Mouse (Mus musculus) C2C12 (cell line): Measurements from ENCODE around the gene Gpr27. TPM values are rescaled to one million over a fixed set of nuclear protein-coding genes. Genes with fewer than 3 reads are reported as not detected.

ENCODE experiments used
- H3K27me3 ChIP-seq: one replicate; pipeline ENCODE4 v1.6.1; 2011; ENCODE audit not compliant: control insufficient read depth, insufficient read depth, insufficient read length
- H3K36me3 ChIP-seq: one replicate; pipeline ENCODE4 v1.6.1; 2011; ENCODE audit not compliant: control insufficient read depth, insufficient read depth
- H3K4me3 ChIP-seq: one replicate; pipeline ENCODE4 v1.5.1; 2011; ENCODE audit warnings: mild to moderate bottlenecking, control low read depth; ENCODE audit not compliant: poor library complexity, insufficient read depth, severe bottlenecking
- H3K79me2 ChIP-seq: one replicate; pipeline ENCODE4 v1.6.1; 2011; ENCODE audit not compliant: control insufficient read depth, insufficient read depth
- H3K79me3 ChIP-seq: one replicate; pipeline ENCODE4 v1.6.1; 2011; ENCODE audit warnings: low read depth, control low read depth
- H3ac ChIP-seq: one replicate; pipeline ENCODE3; 2011; ENCODE audit warnings: low read depth; ENCODE audit not compliant: control insufficient read depth, insufficient read length
- CEBPB ChIP-seq: IDR thresholded peaks from one replicate; pipeline ENCODE4 v1.6.1; 2011; ENCODE audit warnings: low read depth, mild to moderate bottlenecking, control low read depth, moderate library complexity
- CTCF ChIP-seq: IDR thresholded peaks from one replicate; pipeline ENCODE4 v1.5.1; 2011; ENCODE audit not compliant: control insufficient read depth, insufficient read depth, insufficient read length
- FOSL1 ChIP-seq: IDR thresholded peaks from one replicate; pipeline ENCODE4 v1.8.0; 2011; ENCODE audit warnings: mild to moderate bottlenecking, low read length; ENCODE audit not compliant: poor library complexity, insufficient read depth, severe bottlenecking
- MAX ChIP-seq: IDR thresholded peaks from one replicate; pipeline ENCODE4 v1.6.1; 2011; ENCODE audit warnings: mild to moderate bottlenecking, control low read depth
- MYOD1 ChIP-seq: IDR thresholded peaks from one replicate; pipeline ENCODE4 v1.6.1; 2011; ENCODE audit warnings: low read depth; ENCODE audit not compliant: control insufficient read depth, insufficient read length
- MYOG ChIP-seq: IDR thresholded peaks from one replicate; pipeline ENCODE4 v1.6.1; 2011; ENCODE audit not compliant: control insufficient read depth, insufficient read length; ENCODE audit errors: extremely low read depth
- USF1 ChIP-seq: IDR thresholded peaks from one replicate; pipeline ENCODE4 v1.6.1; 2011; ENCODE audit warnings: low read depth, mild to moderate bottlenecking, control low read depth, moderate library complexity
- polyA plus RNA-seq: library from polyadenylated mRNA; unstranded; fragments of >200 nt; fragmentation: generic; extraction: Trizol; gene quantifications from one replicate; pipeline ENCODE4 v1.2.1, GENCODE M21; 2012; ENCODE audit warnings: missing spikeins

Gpr27 gene
- polyA plus RNA-seq, 1 experiment: not detected

GRCm38 (mm10) chr6:99671768-99672167, 20.7 kb upstream of the Gpr27 start:
- no peaks in the 10 kb centered on the region for H3K79me2 ChIP-seq
- no peak for TF ChIP-seq MYOG
- no peak for TF ChIP-seq CEBPB
- no peak for TF ChIP-seq CTCF
- no peak for TF ChIP-seq USF1
- no peak for TF ChIP-seq FOSL1
- TF ChIP-seq MYOD1: no peak
- TF ChIP-seq MAX: no peak
- H3K4me3 ChIP-seq: no peak overlapping the region
- H3K36me3 ChIP-seq: no peaks in the 10 kb centered on the region
- H3K79me3 ChIP-seq: no peaks in the 10 kb centered on the region
- H3K27me3 ChIP-seq: peaks cover 5% of the 10 kb centered on the region
- no peak overlapping the region for H3ac ChIP-seq

GRCm38 (mm10) chr6:99674482-99674881, 18.0 kb upstream of the Gpr27 start:
- Histone ChIP-seq H3K79me3 (no peaks in the 10 kb centered on the region), H3K4me3 (no peak overlapping the region), H3K36me3 (no peaks in the 10 kb centered on the region), H3K79me2 (no peaks in the 10 kb centered on the region), H3ac (no peak overlapping the region), H3K27me3 (peaks cover 22% of the 10 kb centered on the region)
- TF ChIP-seq MYOD1: no peak
- no peak for TF ChIP-seq USF1
- TF ChIP-seq CEBPB: no peak
- TF ChIP-seq MAX: no peak
- no peak for TF ChIP-seq MYOG
- TF ChIP-seq CTCF: no peak
- no peak for TF ChIP-seq FOSL1

- Histone ChIP-seq H3K79me2 (no peaks in the 10 kb centered on the region), H3K36me3 (no peaks in the 10 kb centered on the region), H3ac (no peak overlapping the region), H3K27me3 (peaks cover 32% of the 10 kb centered on the region), H3K4me3 (no peak overlapping the region), H3K79me3 (no peaks in the 10 kb centered on the region)
- no peak for TF ChIP-seq MYOG
- TF ChIP-seq CEBPB: no peak
- no peak for TF ChIP-seq MYOD1
- TF ChIP-seq FOSL1: no peak
These were observed 15.2 kb upstream of the Gpr27 start for GRCm38 (mm10) chr6:99677325-99677724.

GRCm38 (mm10) chr6:99678108-99678507, 14.4 kb upstream of the Gpr27 start:
- H3K36me3 ChIP-seq: no peaks in the 10 kb centered on the region
- H3ac ChIP-seq: no peak overlapping the region
- no peak overlapping the region for H3K4me3 ChIP-seq
- TF ChIP-seq USF1: no peak
- TF ChIP-seq CEBPB: no peak
- no peak for TF ChIP-seq CTCF
- TF ChIP-seq FOSL1: no peak
- TF ChIP-seq MAX: no peak
- no peak for TF ChIP-seq MYOD1
- no peak for TF ChIP-seq MYOG
- peaks cover 34% of the 10 kb centered on the region for H3K27me3 ChIP-seq
- H3K79me2 ChIP-seq: no peaks in the 10 kb centered on the region
- H3K79me3 ChIP-seq: no peaks in the 10 kb centered on the region

GRCm38 (mm10) chr6:99683974-99684373, 8.5 kb upstream of the Gpr27 start:
- Histone ChIP-seq H3K36me3 (no peaks in the 10 kb centered on the region), H3ac (no peak overlapping the region), H3K79me3 (no peaks in the 10 kb centered on the region), H3K27me3 (peaks cover 16% of the 10 kb centered on the region), H3K79me2 (no peaks in the 10 kb centered on the region), H3K4me3 (no peak overlapping the region)
- TF ChIP-seq CTCF: no peak
- no peak for TF ChIP-seq FOSL1
- TF ChIP-seq CEBPB: no peak
- TF ChIP-seq USF1: no peak
- no peak for TF ChIP-seq MYOG

- Histone ChIP-seq H3K79me2 (no peaks in the 10 kb centered on the region), H3K27me3 (peaks cover 15% of the 10 kb centered on the region), H3K36me3 (no peaks in the 10 kb centered on the region), H3ac (no peak overlapping the region), H3K4me3 (no peak overlapping the region), H3K79me3 (no peaks in the 10 kb centered on the region)
- TF ChIP-seq CEBPB (no peak), CTCF (no peak), MYOG (no peak), FOSL1 (no peak), MAX (no peak), MYOD1 (no peak), USF1 (no peak)
These were observed 7.6 kb upstream of the Gpr27 start for GRCm38 (mm10) chr6:99684899-99685298.
